Mouse (Mus musculus): ENCODE measurements around the gene Npas3.

DNA sequence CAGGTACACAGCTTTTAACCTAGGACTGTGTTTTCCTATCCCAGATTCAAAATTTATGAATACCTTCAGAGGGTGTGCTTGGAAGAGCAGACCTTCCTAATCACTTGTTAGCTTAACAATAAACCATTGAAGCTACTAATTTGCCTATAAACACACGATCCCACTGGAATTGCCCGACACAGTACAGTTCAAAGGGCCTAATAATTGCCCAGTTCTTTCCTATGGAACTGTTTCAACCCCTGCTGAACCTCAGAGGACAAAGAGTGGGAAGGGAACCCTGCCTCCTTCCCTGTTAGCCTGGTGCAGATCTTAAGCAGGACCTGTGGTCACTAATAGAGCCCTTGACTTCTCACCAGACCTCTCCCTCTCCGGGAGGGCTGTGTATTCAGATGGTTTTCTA lies 429.7 kb downstream of the Npas3 start:
- TF ChIP-seq CTCF (IDR thresholded peaks at IDR 0.05; ENCODE audit: borderline replicate concordance, control insufficient read depth, extremely low read depth, insufficient read depth, low read length, poor library complexity) (no peak), POLR2A (IDR thresholded peaks at IDR 0.05; ENCODE audit: control insufficient read depth, extremely low read depth, insufficient read depth, low read length, poor library complexity) (no peak)
